Mouse (Mus musculus): ENCODE results near the gene Cuedc1. TPM values are rescaled to one million over a fixed set of nuclear protein-coding genes. Genes with fewer than 3 reads are reported as not detected.

The Cuedc1 gene
- polyA plus RNA-seq (2014; fragmentation: Nextera tagmentation; extraction: Ambion mirVana): 17.4 and 17.7 TPM in 2 replicates

GRCm38 (mm10) chr11:88098021-88098729 lies at the start of gene Cuedc1:
Gene Cuedc1 (plus strand): TSS chr11:88098058.
- Histone ChIP-seq H3K9me3 (ENCODE audit: control insufficient read depth, low read length) (no peaks in the 10 kb centered on the region), H3K4me3 (ENCODE audit: low read depth, low read length) (peak within 1 kb of the TSS; percentile 85), H3K27ac (replicated peaks; ENCODE audit: low read depth, low read length) (peak within 1 kb of the TSS; percentile 92), H3K27me3 (replicated peaks; ENCODE audit: control insufficient read depth, insufficient read depth, low read length) (no peaks in the 10 kb centered on the region), H3K36me3 (ENCODE audit: control insufficient read depth, insufficient read depth, low read length) (no peaks in the 10 kb centered on the region), H3K4me2 (ENCODE audit: low read depth, low read length) (peak within 1 kb of the TSS; percentile 90), H3K4me1 (ENCODE audit: control insufficient read depth, insufficient read depth, low read length) (peaks cover 28% of the 10 kb centered on the region), H3K9ac (ENCODE audit: low read depth, low read length) (peak within 1 kb of the TSS; percentile 96)
- 27% methylated on average over 17 of the region's 17 CpGs for WGBS
- ATAC-seq (ENCODE audit: low read depth) (no peak), DNase-seq (ENCODE audit: low spot score) (no peak)

DNA sequence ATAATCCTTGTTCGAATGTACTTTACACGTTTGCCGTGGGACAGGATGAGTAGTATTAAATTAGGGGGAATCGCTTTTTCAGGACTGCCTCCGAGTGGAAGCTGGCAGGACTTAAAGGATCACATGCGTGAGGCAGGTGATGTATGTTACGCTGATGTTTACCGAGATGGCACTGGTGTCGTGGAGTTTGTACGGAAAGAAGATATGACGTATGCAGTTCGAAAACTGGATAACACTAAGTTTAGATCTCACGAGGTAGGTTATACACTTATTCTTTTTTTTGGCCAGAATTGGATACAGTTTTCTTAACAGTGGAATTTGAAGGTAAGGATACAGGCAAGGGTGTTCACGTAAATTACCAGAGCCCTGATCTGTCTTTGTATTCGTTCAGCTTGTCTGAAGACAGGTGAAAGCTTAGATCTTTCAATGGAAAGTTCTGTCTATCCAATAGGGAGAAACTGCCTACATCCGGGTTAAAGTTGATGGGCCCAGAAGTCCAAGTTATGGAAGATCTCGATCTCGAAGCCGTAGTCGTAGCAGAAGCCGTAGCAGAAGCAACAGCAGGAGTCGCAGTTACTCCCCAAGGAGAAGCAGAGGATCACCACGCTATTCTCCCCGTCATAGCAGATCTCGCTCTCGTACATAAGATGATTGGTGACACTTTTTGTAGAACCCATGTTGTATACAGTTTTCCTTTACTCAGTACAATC lies 48.7 kb upstream of the Cuedc1 start:
- Histone ChIP-seq H3K36me3 (ENCODE audit: control insufficient read depth, insufficient read depth, low read length) (peaks cover 46% of the 10 kb centered on the region), H3K4me3 (ENCODE audit: low read depth, low read length) (peak overlapping the region; percentile 93), H3K27ac (replicated peaks; ENCODE audit: low read depth, low read length) (0 out of 2 replicates have a peak overlapping the region, but pooled peaks have one; percentile 100), H3K9me3 (ENCODE audit: control insufficient read depth, low read length) (no peaks in the 10 kb centered on the region), H3K27me3 (replicated peaks; ENCODE audit: control insufficient read depth, insufficient read depth, low read length) (no peaks in the 10 kb centered on the region), H3K4me1 (ENCODE audit: control insufficient read depth, insufficient read depth, low read length) (peaks cover 19% of the 10 kb centered on the region), H3K9ac (ENCODE audit: low read depth, low read length) (peak overlapping the region; percentile 98), H3K4me2 (ENCODE audit: low read depth, low read length) (peak overlapping the region; percentile 83)
- DNase-seq (ENCODE audit: low spot score): no peak
- ATAC-seq (ENCODE audit: low read depth): no peak
- 15% methylated on average over 26 of the region's 26 CpGs for WGBS

DNA sequence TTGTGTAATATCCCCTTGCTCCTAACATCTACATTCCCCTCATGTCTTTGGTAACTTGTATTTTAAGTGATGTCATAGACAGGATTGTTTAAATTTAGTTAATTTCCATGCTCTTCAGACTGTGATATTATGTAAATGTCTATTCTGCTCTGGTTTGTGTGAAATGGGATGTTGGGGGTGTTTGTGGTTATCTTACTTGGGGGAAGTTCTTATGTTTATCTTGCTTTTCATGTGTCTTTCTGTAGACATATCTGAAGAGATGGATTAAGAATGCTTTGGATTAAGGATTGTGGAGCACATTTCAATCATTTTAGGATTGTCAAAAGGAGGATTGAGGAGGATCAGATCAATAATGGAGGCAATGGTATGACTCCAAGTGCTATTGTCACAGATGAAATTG lies 48.1 kb upstream of the Cuedc1 start:
- ATAC-seq (ENCODE audit: low read depth) (no peak), DNase-seq (ENCODE audit: low spot score) (no peak)
- Histone ChIP-seq H3K9me3 (ENCODE audit: control insufficient read depth, low read length) (no peaks in the 10 kb centered on the region), H3K4me1 (ENCODE audit: control insufficient read depth, insufficient read depth, low read length) (peaks cover 19% of the 10 kb centered on the region), H3K36me3 (ENCODE audit: control insufficient read depth, insufficient read depth, low read length) (peaks cover 47% of the 10 kb centered on the region), H3K4me3 (ENCODE audit: low read depth, low read length) (peak overlapping the region; percentile 93), H3K27me3 (replicated peaks; ENCODE audit: control insufficient read depth, insufficient read depth, low read length) (no peaks in the 10 kb centered on the region), H3K9ac (ENCODE audit: low read depth, low read length) (peak overlapping the region; percentile 98), H3K27ac (replicated peaks; ENCODE audit: low read depth, low read length) (no peak overlapping the region), H3K4me2 (ENCODE audit: low read depth, low read length) (peak overlapping the region; percentile 83)

GRCm38 (mm10) chr11:88052638-88053037 lies 45.2 kb upstream of the Cuedc1 start:
- no peaks in the 10 kb centered on the region for H3K9me3 ChIP-seq (ENCODE audit: control insufficient read depth, low read length)
- no peak for ATAC-seq (ENCODE audit: low read depth)

GRCm38 (mm10) chr11:88053821-88054220 lies 44.0 kb upstream of the Cuedc1 start:
- Histone ChIP-seq H3K4me1 (ENCODE audit: control insufficient read depth, insufficient read depth, low read length) (peaks cover 15% of the 10 kb centered on the region), H3K4me2 (ENCODE audit: low read depth, low read length) (no peak overlapping the region), H3K27ac (replicated peaks; ENCODE audit: low read depth, low read length) (no peak overlapping the region; the same call in 1 of the 2 replicates), H3K9ac (ENCODE audit: low read depth, low read length) (no peak overlapping the region), H3K36me3 (ENCODE audit: control insufficient read depth, insufficient read depth, low read length) (peaks cover 43% of the 10 kb centered on the region), H3K4me3 (ENCODE audit: low read depth, low read length) (no peak overlapping the region), H3K9me3 (ENCODE audit: control insufficient read depth, low read length) (no peaks in the 10 kb centered on the region), H3K27me3 (replicated peaks; ENCODE audit: control insufficient read depth, insufficient read depth, low read length) (no peaks in the 10 kb centered on the region)
- no peak for DNase-seq (ENCODE audit: low spot score)
- WGBS: 57% methylated on average over 3 of the region's 3 CpGs
- ATAC-seq (ENCODE audit: low read depth): no peak

More at GRCm38 (mm10) chr11:88052638-88053037, 45.2 kb upstream of the Cuedc1 start:
- H3K9ac ChIP-seq (ENCODE audit: low read depth, low read length): no peak overlapping the region
- DNase-seq (ENCODE audit: low spot score): no peak
- H3K27me3 ChIP-seq (replicated peaks; ENCODE audit: control insufficient read depth, insufficient read depth, low read length): no peaks in the 10 kb centered on the region
- H3K27ac ChIP-seq (replicated peaks; ENCODE audit: low read depth, low read length): no peak overlapping the region
- H3K4me3 ChIP-seq (ENCODE audit: low read depth, low read length): no peak overlapping the region
- H3K4me1 ChIP-seq (ENCODE audit: control insufficient read depth, insufficient read depth, low read length): peaks cover 15% of the 10 kb centered on the region
- peaks cover 47% of the 10 kb centered on the region for H3K36me3 ChIP-seq (ENCODE audit: control insufficient read depth, insufficient read depth, low read length)
- no peak overlapping the region for H3K4me2 ChIP-seq (ENCODE audit: low read depth, low read length)
- 74% methylated on average over 4 of the region's 4 CpGs for WGBS

GRCm38 (mm10) chr11:88054589-88054988 lies 43.3 kb upstream of the Cuedc1 start:
- Histone ChIP-seq H3K36me3 (ENCODE audit: control insufficient read depth, insufficient read depth, low read length) (peaks cover 36% of the 10 kb centered on the region), H3K4me3 (ENCODE audit: low read depth, low read length) (no peak overlapping the region), H3K4me1 (ENCODE audit: control insufficient read depth, insufficient read depth, low read length) (peaks cover 10% of the 10 kb centered on the region), H3K9ac (ENCODE audit: low read depth, low read length) (no peak overlapping the region), H3K9me3 (ENCODE audit: control insufficient read depth, low read length) (no peaks in the 10 kb centered on the region), H3K27ac (replicated peaks; ENCODE audit: low read depth, low read length) (no peak overlapping the region), H3K27me3 (replicated peaks; ENCODE audit: control insufficient read depth, insufficient read depth, low read length) (no peaks in the 10 kb centered on the region), H3K4me2 (ENCODE audit: low read depth, low read length) (no peak overlapping the region)
- 82% methylated on average over 1 of the region's 1 CpGs for WGBS
- ATAC-seq (ENCODE audit: low read depth): no peak
- peak; percentile 51 for DNase-seq (ENCODE audit: low spot score)

GRCm38 (mm10) chr11:88055777-88056176 lies 42.1 kb upstream of the Cuedc1 start:
- Histone ChIP-seq H3K9me3 (ENCODE audit: control insufficient read depth, low read length) (no peaks in the 10 kb centered on the region), H3K27me3 (replicated peaks; ENCODE audit: control insufficient read depth, insufficient read depth, low read length) (no peaks in the 10 kb centered on the region), H3K4me2 (ENCODE audit: low read depth, low read length) (no peak overlapping the region), H3K36me3 (ENCODE audit: control insufficient read depth, insufficient read depth, low read length) (peaks cover 26% of the 10 kb centered on the region), H3K27ac (replicated peaks; ENCODE audit: low read depth, low read length) (no peak overlapping the region), H3K4me3 (ENCODE audit: low read depth, low read length) (no peak overlapping the region), H3K4me1 (ENCODE audit: control insufficient read depth, insufficient read depth, low read length) (0 out of 2 replicates have a peak, but pooled peaks cover 1% of the 10 kb centered on the region), H3K9ac (ENCODE audit: low read depth, low read length) (no peak overlapping the region)
- DNase-seq (ENCODE audit: low spot score) (no peak), ATAC-seq (ENCODE audit: low read depth) (no peak)
- 88% methylated on average over 2 of the region's 2 CpGs for WGBS

DNA sequence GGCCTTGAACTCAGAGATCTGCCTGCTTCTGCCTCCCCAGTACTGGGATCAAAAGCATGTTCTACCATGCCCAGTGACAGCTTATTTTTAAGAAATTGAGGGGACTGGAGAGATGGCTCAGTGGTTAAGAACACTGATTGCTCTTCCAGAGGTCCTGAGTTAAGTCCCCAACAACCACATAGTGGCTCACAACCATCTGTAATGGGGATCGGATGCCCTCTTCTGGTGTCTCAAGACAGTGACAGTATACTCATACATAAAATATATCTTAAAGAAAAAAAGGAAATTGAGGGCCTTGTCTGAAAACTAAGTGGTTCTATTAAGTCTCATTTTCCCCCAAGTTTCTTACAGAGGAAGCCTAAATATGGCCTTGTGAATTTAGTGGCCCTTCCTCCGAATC lies 40.1 kb upstream of the Cuedc1 start:
- no peaks in the 10 kb centered on the region for H3K9me3 ChIP-seq (ENCODE audit: control insufficient read depth, low read length)
- DNase-seq (ENCODE audit: low spot score) (no peak), ATAC-seq (ENCODE audit: low read depth) (no peak)
- no peaks in the 10 kb centered on the region for H3K4me1 ChIP-seq (ENCODE audit: control insufficient read depth, insufficient read depth, low read length)
- H3K36me3 ChIP-seq (ENCODE audit: control insufficient read depth, insufficient read depth, low read length): peaks cover 10% of the 10 kb centered on the region
- no peak overlapping the region for H3K4me3 ChIP-seq (ENCODE audit: low read depth, low read length)
- no peak overlapping the region for H3K9ac ChIP-seq (ENCODE audit: low read depth, low read length)
- WGBS: 68% methylated on average over 2 of the region's 2 CpGs
- no peak overlapping the region for H3K27ac ChIP-seq (replicated peaks; ENCODE audit: low read depth, low read length)
- H3K4me2 ChIP-seq (ENCODE audit: low read depth, low read length): no peak overlapping the region
- no peaks in the 10 kb centered on the region for H3K27me3 ChIP-seq (replicated peaks; ENCODE audit: control insufficient read depth, insufficient read depth, low read length)
